Mouse (Mus musculus) gastrocnemius, adult 2 months (tissue): ENCODE results near the gene Bnip3. TPM values are rescaled to one million over a fixed set of nuclear protein-coding genes. Genes with fewer than 3 reads are reported as not detected.
A peak's percentile ranks its signal among the peaks of the same experiment; 100 is the strongest.

ENCODE experiments used
- DNase-seq: peaks from one replicate; pipeline ENCODE4 v3.0.0; 2022
- H3K27ac ChIP-seq: fragments of 200-600 bp; 2 replicates; pipeline ENCODE4 v1.8.1; 2022; ENCODE audit warnings: mild to moderate bottlenecking
- H3K4me3 ChIP-seq: fragments of 200-600 bp; 2 replicates; pipeline ENCODE4 v1.8.1; 2022; ENCODE audit warnings: mild to moderate bottlenecking, moderate library complexity
- CTCF ChIP-seq: fragments of 200-600 bp; IDR thresholded peaks from 2 replicates; pipeline ENCODE4 v1.8.1; 2022; ENCODE audit warnings: antibody characterized with exemption, mild to moderate bottlenecking, moderate library complexity
- intact Hi-C: fragments of 180-260 bp; cut with DNase I; formaldehyde crosslinking; loops from one replicate; pipeline ENCODE4 v1.15.1; 2025
- long read RNA-seq, 2 experiments: library from polyadenylated mRNA; stranded (forward); transcript quantifications; one replicate each; pipeline ENCODE4 v2.0.0; 2021
- total RNA-seq, 2 experiments: library from RNA; stranded (reverse); gene quantifications; 2 replicates each; pipeline ENCODE4 v1.2.3; 2021

Bnip3 gene
- total RNA-seq = 100 to 1,000 TPM; 269 to 303 TPM
- long read RNA-seq, experiment 1, transcript Bnip3-201 (6 exons, 1,756 nt) = major isoform, 617 of 639 reads
- long read RNA-seq, experiment 1, partial matches to known transcripts = 4 of 639 reads
- long read RNA-seq, experiment 1, other reads (novel, unspliced or antisense) = 17 of 639 reads
- long read RNA-seq, experiment 2, transcript Bnip3-201 (6 exons, 1,756 nt) = major isoform, 853 of 874 reads
- long read RNA-seq, experiment 2, partial matches to known transcripts = 10 of 874 reads
- long read RNA-seq, experiment 2, other reads (novel, unspliced or antisense) = 11 of 874 reads

GRCm38 (mm10) chr7:138909277-138910192 lies at the start of gene Bnip3:
Gene Bnip3 (minus strand): TSS chr7:138909519.
- Histone ChIP-seq H3K4me3 (peak within 1 kb of the TSS; percentile 99), H3K27ac (peak within 1 kb of the TSS; percentile 93)
- TF ChIP-seq CTCF = no peak
- peak; percentile 95 for DNase-seq
- intact Hi-C loops = loop anchor here (2.0 to 5.0 kb wide), 2 partner anchors 42 to 63 kb away; partner anchors contain the start of genes Mapk1ip1 and Ppp2r2d

DNA sequence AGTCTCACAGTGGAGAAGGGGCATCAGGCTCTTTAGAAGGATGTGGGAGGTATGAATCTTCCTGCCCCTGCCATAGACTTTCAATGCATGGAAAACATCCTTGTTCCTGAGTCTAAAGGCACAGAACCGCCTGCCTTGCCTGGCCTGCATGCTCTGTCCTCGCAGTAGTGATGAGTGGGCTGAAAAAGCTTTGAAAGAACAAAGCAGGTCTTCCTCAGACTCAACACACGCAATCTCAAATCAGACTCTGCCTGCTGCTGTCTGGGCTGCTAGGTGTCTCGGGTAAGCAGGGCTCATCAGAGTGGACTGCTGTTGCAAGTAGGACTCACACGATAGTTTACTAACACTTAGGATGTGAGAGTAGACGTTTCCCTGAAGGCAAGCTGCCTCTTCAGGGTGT lies 47.8 kb upstream of the Bnip3 start:
- no peak for TF ChIP-seq CTCF
- no peak overlapping the region for H3K27ac ChIP-seq
- no peak for DNase-seq
- H3K4me3 ChIP-seq = no peak overlapping the region
- intact Hi-C loops = no loop called here

- no peak overlapping the region for H3K27ac ChIP-seq
- H3K4me3 ChIP-seq = no peak overlapping the region
- DNase-seq = no peak
- TF ChIP-seq CTCF = no peak
- intact Hi-C loops = no loop called here
Measured at GRCm38 (mm10) chr7:138955787-138956186, 46.5 kb upstream of the Bnip3 start.

GRCm38 (mm10) chr7:138948309-138948708 lies 39.0 kb upstream of the Bnip3 start:
- H3K4me3 ChIP-seq = no peak overlapping the region
- no peak overlapping the region for H3K27ac ChIP-seq
- DNase-seq = no peak
- TF ChIP-seq CTCF = no peak
- intact Hi-C loops = no loop called here

- no peak for DNase-seq
- Histone ChIP-seq H3K27ac (no peak overlapping the region), H3K4me3 (no peak overlapping the region)
- intact Hi-C loops = no loop called here
- TF ChIP-seq CTCF = no peak
Measured at GRCm38 (mm10) chr7:138947741-138948140, 38.4 kb upstream of the Bnip3 start.

- no peak for TF ChIP-seq CTCF
- no peak for DNase-seq
- no peak overlapping the region for H3K4me3 ChIP-seq
- intact Hi-C loops = no loop called here
- H3K27ac ChIP-seq = no peak overlapping the region
Measured at GRCm38 (mm10) chr7:138945668-138946067, 36.3 kb upstream of the Bnip3 start.

GRCm38 (mm10) chr7:138942301-138942700 lies 33.0 kb upstream of the Bnip3 start:
- no peak overlapping the region for H3K4me3 ChIP-seq
- intact Hi-C loops = no loop called here
- no peak for DNase-seq
- no peak for TF ChIP-seq CTCF
- no peak overlapping the region for H3K27ac ChIP-seq

DNA sequence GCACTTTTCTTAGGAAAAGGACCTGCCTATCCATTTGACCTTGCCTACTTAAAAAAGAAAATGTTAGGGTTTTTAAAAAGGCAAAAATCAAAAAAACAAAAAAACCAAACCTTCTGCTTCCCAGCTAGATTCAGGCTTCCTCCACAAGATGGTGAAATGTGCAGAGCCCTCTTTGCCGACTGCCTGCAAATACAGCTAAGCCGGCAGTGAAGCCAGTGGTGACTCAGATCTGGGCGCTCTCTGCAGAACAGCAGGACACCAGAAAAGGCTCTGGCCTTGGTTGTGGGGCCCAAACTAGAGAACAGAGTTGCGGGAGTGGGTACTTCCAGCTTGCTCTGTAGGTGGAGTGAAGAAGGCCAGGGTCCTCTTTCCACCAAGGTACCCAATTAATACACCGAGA lies 32.3 kb upstream of the Bnip3 start:
- no peak overlapping the region for H3K4me3 ChIP-seq
- H3K27ac ChIP-seq = no peak overlapping the region
- no peak for TF ChIP-seq CTCF
- intact Hi-C loops = no loop called here
- DNase-seq = no peak

- H3K27ac ChIP-seq = no peak within 1 kb of the TSS
- TF ChIP-seq CTCF = no peak
- H3K4me3 ChIP-seq = peak within 1 kb of the TSS; percentile 64
- DNase-seq = no peak
- intact Hi-C loops = no loop called here
Measured at GRCm38 (mm10) chr7:138940612-138941461, 31.5 kb upstream of the Bnip3 start, which contains the start of gene Jakmip3. Gene Jakmip3 (plus strand): TSS chr7:138940730.

- peak overlapping the region; percentile 64 for H3K4me3 ChIP-seq
- no peak for DNase-seq
Measured at GRCm38 (mm10) chr7:138940256-138940611, 30.9 kb upstream of the Bnip3 start.

DNA sequence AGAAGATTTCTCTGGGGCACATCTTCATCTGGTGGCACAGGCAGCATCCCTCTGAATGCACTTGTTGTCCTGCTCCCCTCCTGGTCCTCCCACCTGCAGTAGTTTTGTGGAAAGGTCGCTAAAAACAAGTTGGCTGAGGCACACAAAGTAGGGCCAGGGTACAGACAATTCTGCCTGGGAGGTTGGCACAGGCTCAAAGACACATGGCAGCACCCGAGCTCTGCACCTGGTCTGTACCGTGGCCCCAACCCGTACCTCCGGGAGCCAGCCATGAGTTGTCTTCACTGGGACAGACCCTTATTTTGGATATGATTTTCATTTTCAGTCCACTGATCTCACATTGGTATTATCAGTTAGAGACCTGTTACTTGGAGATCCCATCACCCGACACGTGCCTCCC lies 29.7 kb upstream of the Bnip3 start:
- Histone ChIP-seq H3K4me3 (no peak overlapping the region), H3K27ac (no peak overlapping the region)
- TF ChIP-seq CTCF = no peak
- DNase-seq = no peak
- intact Hi-C loops = no loop called here

More at GRCm38 (mm10) chr7:138940256-138940611, 30.9 kb upstream of the Bnip3 start:
- intact Hi-C loops = no loop called here
- no peak overlapping the region for H3K27ac ChIP-seq
- TF ChIP-seq CTCF = no peak

GRCm38 (mm10) chr7:138934523-138934922 lies 25.2 kb upstream of the Bnip3 start:
- no peak overlapping the region for H3K27ac ChIP-seq
- no peak for DNase-seq
- H3K4me3 ChIP-seq = no peak overlapping the region
- intact Hi-C loops = no loop called here
- no peak for TF ChIP-seq CTCF
